Mouse (Mus musculus): ENCODE results near the gene Kit.

DNA sequence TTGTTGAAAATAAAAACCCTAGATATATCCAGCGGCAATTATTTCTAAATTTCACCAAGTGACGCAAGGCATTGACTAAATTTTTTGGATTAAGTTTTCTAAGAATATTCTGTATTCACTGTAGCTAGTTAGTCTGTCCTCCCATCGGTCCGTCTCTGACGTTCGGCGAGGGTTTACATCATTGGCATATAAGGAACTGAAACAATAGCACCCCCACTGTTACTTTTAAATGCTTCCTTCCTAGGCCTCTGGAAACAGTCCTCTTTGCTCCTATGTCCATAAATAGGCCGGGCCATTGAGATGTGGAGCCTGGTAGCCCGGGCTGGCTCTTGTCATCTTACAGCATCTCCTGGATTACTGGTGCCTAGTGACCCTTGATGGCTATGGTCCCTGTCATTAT is 29.5 kb downstream of the Kit start:
- no peak for TF ChIP-seq CTCF (IDR thresholded peaks at IDR 0.05; ENCODE audit: extremely low read depth, insufficient read length, insufficient replicate concordance, low read depth, low read length)
- no peak for TF ChIP-seq POLR2A (IDR thresholded peaks at IDR 0.05; ENCODE audit: low read depth, low read length)
